Mouse (Mus musculus): ENCODE results near the gene Prss50. TPM values are rescaled to one million over a fixed set of nuclear protein-coding genes. Genes with fewer than 3 reads are reported as not detected.
A peak's percentile ranks its signal among the peaks of the same experiment; 100 is the strongest.

Prss50 gene
- total and polyA plus RNA-seq, 2 experiments from 2014 or later = 0.24 to 0.54 TPM

DNA sequence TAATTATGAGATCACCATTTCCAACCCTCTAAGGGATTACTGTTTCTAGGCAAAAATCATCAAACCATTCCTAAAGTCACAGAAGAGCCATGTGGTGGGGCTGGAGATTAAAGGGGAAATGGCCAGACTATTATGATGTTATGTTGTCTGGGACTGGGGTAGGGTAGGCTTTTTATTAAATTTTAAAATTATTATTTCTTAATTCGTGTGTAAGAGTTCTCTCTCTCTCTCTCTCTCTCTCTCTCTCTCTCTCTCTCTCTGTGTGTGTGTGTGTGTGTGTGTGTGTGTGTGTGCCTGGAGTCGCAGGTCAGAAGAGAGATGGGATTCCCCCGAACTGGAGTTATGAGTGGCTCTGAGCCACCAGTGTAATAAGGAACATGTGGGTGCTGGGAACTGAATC lies 31.4 kb upstream of the Prss50 start, which contains the start of gene Prss43:
TSS of gene Prss43 (plus strand) at position 301 of the 400 bp plus-strand sequence.
- Histone ChIP-seq H3K27me3 (ENCODE audit: insufficient read depth, low read length) (no peaks in the 10 kb centered on the region), H3K4me1 (ENCODE audit: insufficient read depth) (no peaks in the 10 kb centered on the region), H3K4me2 (ENCODE audit: low read depth) (no peak within 1 kb of the TSS), H3K27ac (ENCODE audit: low read depth, low read length) (no peak within 1 kb of the TSS), H3K9me3 (ENCODE audit: low read length) (no peaks in the 10 kb centered on the region), H3K4me3 (ENCODE audit: low read depth, low read length) (no peak within 1 kb of the TSS), H3K9ac (no peak within 1 kb of the TSS), H3K36me3 (ENCODE audit: insufficient read depth) (no peaks in the 10 kb centered on the region)
- TF ChIP-seq CTCF (IDR thresholded peaks at IDR 0.05; ENCODE audit: low read depth) = no peak
- 91% methylated on average over 3 of the region's 3 CpGs for WGBS
- ATAC-seq = no peak
- DNase-seq = no peak

DNA sequence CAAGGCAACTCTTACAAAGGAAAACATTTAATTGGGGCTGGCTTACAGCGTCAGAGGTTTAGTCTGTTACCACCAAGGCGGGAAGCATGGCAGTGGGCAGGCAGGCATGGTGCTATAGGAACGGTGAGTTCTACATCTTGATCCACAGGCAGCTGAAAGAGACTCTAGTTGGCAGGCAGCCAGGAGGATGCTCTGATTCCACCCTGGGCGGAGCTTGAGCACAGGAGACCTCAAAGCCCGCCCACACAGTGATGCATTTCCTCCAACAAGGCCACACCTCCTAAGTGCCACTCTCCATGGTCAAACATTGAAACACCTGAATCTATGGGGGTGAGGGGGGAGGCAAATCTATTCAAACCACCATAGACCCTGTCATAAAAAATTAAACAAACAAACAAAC lies 24.7 kb upstream of the Prss50 start:
- H3K27me3 ChIP-seq (ENCODE audit: insufficient read depth, low read length) = no peaks in the 10 kb centered on the region
- H3K36me3 ChIP-seq (ENCODE audit: insufficient read depth) = no peaks in the 10 kb centered on the region
- no peak overlapping the region for H3K9ac ChIP-seq
- no peaks in the 10 kb centered on the region for H3K4me1 ChIP-seq (ENCODE audit: insufficient read depth)
- DNase-seq (peak; percentile 9), ATAC-seq (no peak)
- no peak overlapping the region for H3K4me3 ChIP-seq (ENCODE audit: low read depth, low read length)
- no peak for TF ChIP-seq CTCF (IDR thresholded peaks at IDR 0.05; ENCODE audit: low read depth)
- no peak overlapping the region for H3K27ac ChIP-seq (ENCODE audit: low read depth, low read length)
- 73% methylated on average over 5 of the region's 5 CpGs for WGBS
- no peak overlapping the region for H3K4me2 ChIP-seq (ENCODE audit: low read depth)
- H3K9me3 ChIP-seq (ENCODE audit: low read length) = no peaks in the 10 kb centered on the region

- Histone ChIP-seq H3K9me3 (ENCODE audit: low read length) (no peaks in the 10 kb centered on the region), H3K4me1 (ENCODE audit: insufficient read depth) (no peaks in the 10 kb centered on the region), H3K27ac (ENCODE audit: low read depth, low read length) (no peak within 1 kb of the TSS), H3K4me2 (ENCODE audit: low read depth) (no peak within 1 kb of the TSS), H3K27me3 (ENCODE audit: insufficient read depth, low read length) (no peaks in the 10 kb centered on the region), H3K4me3 (ENCODE audit: low read depth, low read length) (no peak within 1 kb of the TSS), H3K9ac (no peak within 1 kb of the TSS), H3K36me3 (ENCODE audit: insufficient read depth) (no peaks in the 10 kb centered on the region)
- DNase-seq (no peak), ATAC-seq (no peak)
- TF ChIP-seq CTCF (IDR thresholded peaks at IDR 0.05; ENCODE audit: low read depth) = no peak
- WGBS = 82% methylated on average over 19 of the region's 19 CpGs
These were observed 23.4 kb upstream of the Prss50 start, which contains the start of gene Prss45 for GRCm38 (mm10) chr9:110834411-110834810. Gene Prss45 (plus strand): TSS chr9:110834588.

GRCm38 (mm10) chr9:110834961-110835360 lies 22.8 kb upstream of the Prss50 start:
- 40% methylated on average over 10 of the region's 10 CpGs for WGBS

GRCm38 (mm10) chr9:110836112-110836511 lies 21.7 kb upstream of the Prss50 start:
- no peak overlapping the region for H3K4me3 ChIP-seq (ENCODE audit: low read depth, low read length)
- no peak overlapping the region for H3K27ac ChIP-seq (ENCODE audit: low read depth, low read length)
- 63% methylated on average over 2 of the region's 2 CpGs for WGBS
- no peak for TF ChIP-seq CTCF (IDR thresholded peaks at IDR 0.05; ENCODE audit: low read depth)
- no peaks in the 10 kb centered on the region for H3K27me3 ChIP-seq (ENCODE audit: insufficient read depth, low read length)
- no peak overlapping the region for H3K9ac ChIP-seq
- H3K9me3 ChIP-seq (ENCODE audit: low read length) = no peaks in the 10 kb centered on the region
- no peaks in the 10 kb centered on the region for H3K36me3 ChIP-seq (ENCODE audit: insufficient read depth)
- H3K4me2 ChIP-seq (ENCODE audit: low read depth) = no peak overlapping the region
- no peaks in the 10 kb centered on the region for H3K4me1 ChIP-seq (ENCODE audit: insufficient read depth)
- no peak for DNase-seq
- peak; percentile 56; the same call in 1 of the 2 replicates for ATAC-seq

More at GRCm38 (mm10) chr9:110834961-110835360, 22.8 kb upstream of the Prss50 start:
- no peak overlapping the region for H3K9ac ChIP-seq
- H3K4me3 ChIP-seq (ENCODE audit: low read depth, low read length) = no peak overlapping the region
- TF ChIP-seq CTCF (IDR thresholded peaks at IDR 0.05; ENCODE audit: low read depth) = no peak
- H3K27me3 ChIP-seq (ENCODE audit: insufficient read depth, low read length) = no peaks in the 10 kb centered on the region
- DNase-seq = no peak
- no peak for ATAC-seq
- no peak overlapping the region for H3K27ac ChIP-seq (ENCODE audit: low read depth, low read length)
- no peak overlapping the region for H3K4me2 ChIP-seq (ENCODE audit: low read depth)
- no peaks in the 10 kb centered on the region for H3K4me1 ChIP-seq (ENCODE audit: insufficient read depth)
- H3K9me3 ChIP-seq (ENCODE audit: low read length) = no peaks in the 10 kb centered on the region
- no peaks in the 10 kb centered on the region for H3K36me3 ChIP-seq (ENCODE audit: insufficient read depth)

- H3K4me2 ChIP-seq (ENCODE audit: low read depth) = no peak overlapping the region
- H3K27ac ChIP-seq (ENCODE audit: low read depth, low read length) = no peak overlapping the region
- no peaks in the 10 kb centered on the region for H3K36me3 ChIP-seq (ENCODE audit: insufficient read depth)
- WGBS = 76% methylated on average over 6 of the region's 6 CpGs
- DNase-seq (no peak), ATAC-seq (no peak)
- H3K9me3 ChIP-seq (ENCODE audit: low read length) = no peaks in the 10 kb centered on the region
- no peak overlapping the region for H3K9ac ChIP-seq
- no peaks in the 10 kb centered on the region for H3K4me1 ChIP-seq (ENCODE audit: insufficient read depth)
- no peak for TF ChIP-seq CTCF (IDR thresholded peaks at IDR 0.05; ENCODE audit: low read depth)
- H3K27me3 ChIP-seq (ENCODE audit: insufficient read depth, low read length) = no peaks in the 10 kb centered on the region
- no peak overlapping the region for H3K4me3 ChIP-seq (ENCODE audit: low read depth, low read length)
These were observed 16.9 kb upstream of the Prss50 start for GRCm38 (mm10) chr9:110840905-110841304.

DNA sequence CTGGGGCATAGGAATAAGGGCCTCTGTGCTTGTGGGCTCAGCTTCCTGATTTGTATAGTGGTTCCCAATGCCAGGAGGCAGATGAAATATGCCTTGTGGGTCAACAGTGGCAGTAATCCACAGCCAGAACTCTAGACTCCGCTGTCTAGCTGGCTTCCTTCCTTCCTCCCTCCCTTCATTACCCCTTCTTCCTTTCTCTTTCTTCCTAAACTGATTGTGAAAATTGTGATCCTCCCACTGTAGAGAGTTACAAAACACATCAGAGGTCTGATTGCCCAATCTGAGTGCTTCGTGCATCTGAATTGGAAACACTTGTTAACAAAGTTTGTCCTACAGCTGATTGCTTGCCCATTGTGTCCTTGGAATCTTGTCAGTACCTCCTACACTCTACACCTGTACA lies 16.3 kb upstream of the Prss50 start:
- DNase-seq (no peak), ATAC-seq (no peak)
- no peak for TF ChIP-seq CTCF (IDR thresholded peaks at IDR 0.05; ENCODE audit: low read depth)
- WGBS = 81% methylated on average over 2 of the region's 2 CpGs
- no peaks in the 10 kb centered on the region for H3K4me1 ChIP-seq (ENCODE audit: insufficient read depth)
- H3K9me3 ChIP-seq (ENCODE audit: low read length) = no peaks in the 10 kb centered on the region
- H3K9ac ChIP-seq = no peak overlapping the region
- no peaks in the 10 kb centered on the region for H3K36me3 ChIP-seq (ENCODE audit: insufficient read depth)
- H3K4me2 ChIP-seq (ENCODE audit: low read depth) = no peak overlapping the region
- no peaks in the 10 kb centered on the region for H3K27me3 ChIP-seq (ENCODE audit: insufficient read depth, low read length)
- H3K4me3 ChIP-seq (ENCODE audit: low read depth, low read length) = no peak overlapping the region
- no peak overlapping the region for H3K27ac ChIP-seq (ENCODE audit: low read depth, low read length)

Measured in forebrain, postnatal 0 days (tissue).